Mouse (Mus musculus) mouse trophoblast stem cell (cell line): ENCODE measurements around the gene Gm4064.
"Not testable (repeated sequence)": the region's sequence is repeated elsewhere in the genome, so short reads cannot be mapped to it uniquely, and the experiment has no call there.

Experiments
- in situ Hi-C, 2 experiments: fragments of 300-500 bp; cut with MseI, MboI; formaldehyde crosslinking; loops; 2 replicates in 1 of 2; 3 replicates in 1 of 2; pipeline ENCODE4 v1.15.1; 2025

Gm4064 gene

GRCm38 (mm10) chrY:2796105-2796504 is at the start of gene Gm4064:
TSS of gene Gm4064 (minus strand) at chrY:2796205.
- in situ Hi-C loops = not testable (repeated sequence)

- in situ Hi-C loops = not testable (repeated sequence)
Measured at GRCm38 (mm10) chrY:2830380-2830779, 34.4 kb upstream of the Gm4064 start, which contains the start of the genes Rbmy and Gm10256. TSS of gene Rbmy (plus strand) at chrY:2830680. TSS of gene Gm10256 (plus strand) at chrY:2830699.
